Mouse (Mus musculus): Measurements from ENCODE around the gene Pbld2.

GRCm38 (mm10) chr10:63089103-63089757, 65.1 kb downstream of the Pbld2 start:
- no peak for TF ChIP-seq RCOR1 (IDR thresholded peaks at IDR 0.05; ENCODE audit: low read depth, low read length)
- TF ChIP-seq POLR2A (IDR thresholded peaks at IDR 0.05; ENCODE audit: control insufficient read depth in 1 of 2, insufficient read depth in 1 of 2, low read depth in 1 of 2, low read length in 2 of 2, poor library complexity in 1 of 2) = no peak
- no peak for TF ChIP-seq EP300 (IDR thresholded peaks at IDR 0.05; ENCODE audit: low read depth in 1 of 2, low read length in 2 of 2)
- TF ChIP-seq ZNF384 (IDR thresholded peaks at IDR 0.05; ENCODE audit: low read depth, low read length) = no peak
- no peak for TF ChIP-seq CTCF (IDR thresholded peaks at IDR 0.05 in 2 of 3, conservative IDR thresholded peaks at IDR 0.05 in 1 of 3; ENCODE audit: control insufficient read depth in 1 of 3, insufficient read depth in 1 of 3, low read depth in 2 of 3, low read length in 3 of 3, poor library complexity in 1 of 3, severe bottlenecking in 1 of 3)
- no peak for TF ChIP-seq GABPA (IDR thresholded peaks at IDR 0.05; ENCODE audit: low read depth, low read length)
- TF ChIP-seq JUND (IDR thresholded peaks at IDR 0.05; ENCODE audit: low read depth, low read length) = no peak

All from MEL (cell line).